Mouse (Mus musculus) liver, postnatal 0 days (tissue): ENCODE measurements at regions not wholly inside any gene's neighbourhood (a gene's known extent, or its start where the extent isn't known, plus 50 kb on each side); places are given as distances from the start of the nearest gene placed in this dataset.
A peak's percentile ranks its signal among the peaks of the same experiment; 100 is the strongest.

Experiments
- CTCF ChIP-seq: sonication (generic); IDR thresholded peaks from 2 replicates; pipeline ENCODE4 v1.5.1; 2016; ENCODE audit warnings: antibody characterized with exemption, low read depth
- EP300 ChIP-seq: IDR thresholded peaks from 2 replicates; pipeline ENCODE4 v1.6.1; 2016; ENCODE audit warnings: antibody characterized with exemption, low read depth, mild to moderate bottlenecking

GRCm38 (mm10) chr17:15622913-15623312 lies 58.8 kb upstream of the Prdm9 start:
- TF ChIP-seq CTCF (peak; percentile 65), EP300 (no peak)
